Mouse (Mus musculus) ES-Bruce4 (cell line): ENCODE data around the gene Tns2. TPM values are rescaled to one million over a fixed set of nuclear protein-coding genes. Genes with fewer than 3 reads are reported as not detected.

Experiments
- H3K27ac ChIP-seq: 2 replicates; pipeline ENCODE4 v1.5.1; 2012; ENCODE audit warnings: low read length, inconsistent platforms; ENCODE audit not compliant: insufficient read depth
- H3K27me3 ChIP-seq: 2 replicates; pipeline ENCODE4 v1.6.1; 2012; ENCODE audit warnings: mild to moderate bottlenecking, low read length, inconsistent platforms; ENCODE audit not compliant: control insufficient read depth, poor library complexity, insufficient read depth, severe bottlenecking
- H3K36me3 ChIP-seq: 2 replicates; pipeline ENCODE4 v1.6.1; 2012; ENCODE audit warnings: inconsistent platforms, mild to moderate bottlenecking, low read length, moderate library complexity; ENCODE audit not compliant: control insufficient read depth, poor library complexity, insufficient read depth, severe bottlenecking
- H3K4me1 ChIP-seq: one replicate; pipeline ENCODE4 v1.8.1; 2011; ENCODE audit warnings: low read length; ENCODE audit not compliant: control insufficient read depth, insufficient read depth
- H3K4me3 ChIP-seq: 2 replicates; pipeline ENCODE4 v1.5.1; 2011; ENCODE audit warnings: low read depth, mild to moderate bottlenecking, low read length
- H3K9ac ChIP-seq: 2 replicates; pipeline ENCODE4 v1.6.1; 2012; ENCODE audit warnings: low read depth, mild to moderate bottlenecking, inconsistent platforms; ENCODE audit not compliant: poor library complexity, severe bottlenecking
- H3K9me3 ChIP-seq: replicated peaks from 2 replicates; pipeline ENCODE4 v1.6.1; 2012; ENCODE audit warnings: mild to moderate bottlenecking, low read length, inconsistent platforms; ENCODE audit not compliant: control insufficient read depth, poor library complexity, insufficient read depth, severe bottlenecking
- CTCF ChIP-seq: IDR thresholded peaks from one replicate; pipeline ENCODE4 v1.8.1; 2011; ENCODE audit warnings: low read depth, low read length
- EP300 ChIP-seq: IDR thresholded peaks from 2 replicates; pipeline ENCODE4 v1.6.1; 2011; ENCODE audit warnings: low read depth, low read length; ENCODE audit not compliant: insufficient read depth
- POLR2A ChIP-seq: IDR thresholded peaks from one replicate; pipeline ENCODE4 v1.8.1; 2011; ENCODE audit warnings: low read length; ENCODE audit not compliant: insufficient read depth
- polyA plus RNA-seq: library from polyadenylated mRNA; stranded (reverse); fragments of >200 nt; gene quantifications from 2 replicates; pipeline ENCODE4 v1.2.4, GENCODE M21; 2011; ENCODE audit warnings: low read depth; ENCODE audit not compliant: missing spikeins, insufficient read depth, insufficient read length

Tns2 gene
- polyA plus RNA-seq, 1 experiment, result 10.4 TPM

GRCm38 (mm10) chr15:102136129-102136758, 36.0 kb downstream of the Tns2 start, which contains the start of gene Spryd3:
TSS of gene Spryd3 (minus strand) at chr15:102136234.
- Histone ChIP-seq H3K27ac (no peak within 1 kb of the TSS; the same call in 1 of the 2 replicates), H3K9me3 (no peaks in the 10 kb centered on the region), H3K9ac (peak within 1 kb of the TSS; percentile 71), H3K4me1 (no peaks in the 10 kb centered on the region), H3K4me3 (peak within 1 kb of the TSS; percentile 80), H3K27me3 (no peaks in the 10 kb centered on the region), H3K36me3 (no peaks in the 10 kb centered on the region)
- no peak for TF ChIP-seq POLR2A
- TF ChIP-seq CTCF, result no peak
- no peak for TF ChIP-seq EP300

- H3K9me3 ChIP-seq, result no peaks in the 10 kb centered on the region
- H3K4me3 ChIP-seq, result no peak overlapping the region
- H3K36me3 ChIP-seq, result no peaks in the 10 kb centered on the region
- no peaks in the 10 kb centered on the region for H3K4me1 ChIP-seq
- peaks cover 11% of the 10 kb centered on the region; the same call in 1 of the 2 replicates for H3K27me3 ChIP-seq
- H3K27ac ChIP-seq, result no peak overlapping the region
- H3K9ac ChIP-seq, result no peak overlapping the region
- TF ChIP-seq CTCF, result no peak
- TF ChIP-seq EP300, result no peak
- no peak for TF ChIP-seq POLR2A
Measured at GRCm38 (mm10) chr15:102141120-102141519, 40.9 kb downstream of the Tns2 start.

- Histone ChIP-seq H3K9ac (no peak overlapping the region), H3K27ac (no peak overlapping the region), H3K9me3 (no peaks in the 10 kb centered on the region), H3K36me3 (no peaks in the 10 kb centered on the region), H3K27me3 (peaks cover 11% of the 10 kb centered on the region; the same call in 1 of the 2 replicates), H3K4me3 (no peak overlapping the region), H3K4me1 (no peaks in the 10 kb centered on the region)
- no peak for TF ChIP-seq CTCF
- no peak for TF ChIP-seq POLR2A
- no peak for TF ChIP-seq EP300
Measured at GRCm38 (mm10) chr15:102142914-102143912, 43.0 kb downstream of the Tns2 start.

- Histone ChIP-seq H3K4me1 (no peaks in the 10 kb centered on the region), H3K36me3 (no peaks in the 10 kb centered on the region), H3K27me3 (peaks cover 11% of the 10 kb centered on the region; the same call in 1 of the 2 replicates), H3K27ac (no peak within 1 kb of the TSS), H3K9me3 (no peaks in the 10 kb centered on the region), H3K4me3 (peak within 1 kb of the TSS; percentile 59), H3K9ac (peak within 1 kb of the TSS; percentile 60)
- no peak for TF ChIP-seq CTCF
- no peak for TF ChIP-seq POLR2A
- TF ChIP-seq EP300, result no peak
Measured at GRCm38 (mm10) chr15:102144274-102144711, 44.1 kb downstream of the Tns2 start, which contains the start of gene Igfbp6. TSS of gene Igfbp6 (plus strand) at chr15:102144362.

GRCm38 (mm10) chr15:102144726-102145125, 44.5 kb downstream of the Tns2 start:
- TF ChIP-seq EP300 (no peak), POLR2A (no peak), CTCF (no peak)
- Histone ChIP-seq H3K27ac (no peak overlapping the region), H3K27me3 (peaks cover 11% of the 10 kb centered on the region; the same call in 1 of the 2 replicates)

More at GRCm38 (mm10) chr15:102144726-102145125, 44.5 kb downstream of the Tns2 start:
- H3K9me3 ChIP-seq, result no peaks in the 10 kb centered on the region
- peak overlapping the region; percentile 59 for H3K4me3 ChIP-seq
- peak overlapping the region; percentile 60 for H3K9ac ChIP-seq
- no peaks in the 10 kb centered on the region for H3K4me1 ChIP-seq
- H3K36me3 ChIP-seq, result no peaks in the 10 kb centered on the region
